ENCODE assay signal across 20 mouse cellular contexts in genomic region chr5:93117648-93118047, GRCm38 (mm10). TPM values are rescaled to one million over a fixed set of nuclear protein-coding genes. Genes with fewer than 3 reads are reported as not detected.
DNase-seq lines count a peak whose midpoint lies in the region; ATAC-seq and TF ChIP-seq lines count a peak whose summit lies in the region.
"Had no signal": no experiment of that assay in that cellular context is flagged by ENCODE, and none has a peak within 500 bp of the region (broad histone marks: within the 10 kb centered on the region; RNA-seq: fewer than 3 reads in every experiment).

No protein-coding gene starts in this region.

- DNase-seq in forebrain, postnatal 0 days: no peak
- DNase-seq in splenic B cell, adult 2 months (ENCODE audit: low read depth, low spot score): peak; percentile 73
- no peak for DNase-seq in layer of hippocampus, adult 9-10 months (ENCODE audit: low spot score)
- DNase-seq in thymus, postnatal 4 days: no peak
- DNase-seq: cerebellum, adult 2 months; gastrocnemius, postnatal 14 days; heart, adult 2 months; heart, postnatal 4 days; layer of hippocampus, postnatal 36 days; right cerebral cortex, adult 18-20 months had no signal

- H3K4me3 ChIP-seq in forebrain, embryonic 15.5 days: no peak overlapping the region
- no peak overlapping the region for H3K4me3 ChIP-seq in forebrain, postnatal 0 days (ENCODE audit: low read depth, low read length)
- no peak overlapping the region for H3K4me3 ChIP-seq in midbrain, embryonic 13.5 days (replicated peaks)
- H3K4me3 ChIP-seq in midbrain, embryonic 16.5 days (ENCODE audit: low read depth, low read length): no peak overlapping the region
- H3K4me3 ChIP-seq: embryonic facial prominence, embryonic 10.5 days; heart, adult 2 months; heart, embryonic 15.5 days; hindbrain, embryonic 15.5 days; lung, embryonic 15.5 days had no signal

- 0 out of 2 replicates have a peak, but pooled peaks have one; percentile 12 for ATAC-seq in forebrain, embryonic 15.5 days (replicated peaks)
- ATAC-seq in forebrain, postnatal 0 days: no peak
- 0 out of 2 replicates have a peak, but pooled peaks have one; percentile 59 for ATAC-seq in midbrain, embryonic 13.5 days
- ATAC-seq in midbrain, embryonic 16.5 days: no peak
- peak; percentile 93 for ATAC-seq in granulocyte monocyte progenitor cell, adult 5-6 weeks (replicated peaks; ENCODE audit: poor library complexity, severe bottlenecking)
- ATAC-seq: intestine, embryonic 16.5 days had no signal

- peaks cover 21% of the 10 kb centered on the region for H3K4me1 ChIP-seq in forebrain, embryonic 15.5 days
- H3K4me1 ChIP-seq in forebrain, postnatal 0 days (ENCODE audit: insufficient read depth): peaks cover 6% of the 10 kb centered on the region; the same call in 1 of the 2 replicates
- peaks cover 15% of the 10 kb centered on the region for H3K4me1 ChIP-seq in midbrain, embryonic 13.5 days (replicated peaks)
- 0 out of 2 replicates have a peak, but pooled peaks cover 4% of the 10 kb centered on the region for H3K4me1 ChIP-seq in midbrain, embryonic 16.5 days (ENCODE audit: control insufficient read depth, insufficient read depth, low read length)

- no peak overlapping the region for H3K4me2 ChIP-seq in forebrain, embryonic 15.5 days (replicated peaks)
- no peak overlapping the region for H3K4me2 ChIP-seq in forebrain, postnatal 0 days (ENCODE audit: low read depth)
- H3K4me2 ChIP-seq in midbrain, embryonic 13.5 days (replicated peaks): no peak overlapping the region
- H3K4me2 ChIP-seq in midbrain, embryonic 16.5 days (ENCODE audit: low read length): no peak overlapping the region
- H3K4me2 ChIP-seq: heart, embryonic 15.5 days; hindbrain, embryonic 15.5 days; lung, embryonic 15.5 days had no signal

- H3K27me3 ChIP-seq in forebrain, embryonic 15.5 days: no peaks in the 10 kb centered on the region
- H3K27me3 ChIP-seq in forebrain, postnatal 0 days (ENCODE audit: insufficient read depth, low read length): no peaks in the 10 kb centered on the region
- no peaks in the 10 kb centered on the region for H3K27me3 ChIP-seq in midbrain, embryonic 13.5 days
- no peaks in the 10 kb centered on the region for H3K27me3 ChIP-seq in midbrain, embryonic 16.5 days (ENCODE audit: control insufficient read depth, insufficient read depth, low read depth, low read length)
- no peaks in the 10 kb centered on the region for H3K27me3 ChIP-seq in splenic B cell, adult 2 months (ENCODE audit: control insufficient read depth, insufficient read depth, low read length, poor library complexity, severe bottlenecking)
- H3K27me3 ChIP-seq: heart, embryonic 15.5 days; hindbrain, embryonic 15.5 days; lung, embryonic 15.5 days had no signal

- no peaks in the 10 kb centered on the region for H3K9me3 ChIP-seq in forebrain, embryonic 15.5 days
- H3K9me3 ChIP-seq in forebrain, postnatal 0 days (ENCODE audit: low read length): no peaks in the 10 kb centered on the region
- H3K9me3 ChIP-seq in midbrain, embryonic 13.5 days: no peaks in the 10 kb centered on the region
- H3K9me3 ChIP-seq in midbrain, embryonic 16.5 days (replicated peaks; ENCODE audit: control insufficient read depth, low read length, poor library complexity, severe bottlenecking): no peaks in the 10 kb centered on the region
- H3K9me3 ChIP-seq: embryonic facial prominence, embryonic 10.5 days; heart, embryonic 15.5 days; hindbrain, embryonic 15.5 days; lung, embryonic 15.5 days had no signal

- H3K9ac ChIP-seq in forebrain, embryonic 15.5 days (replicated peaks): no peak overlapping the region
- H3K9ac ChIP-seq in forebrain, postnatal 0 days: no peak overlapping the region
- H3K9ac ChIP-seq in midbrain, embryonic 13.5 days (replicated peaks): no peak overlapping the region
- H3K9ac ChIP-seq in midbrain, embryonic 16.5 days (ENCODE audit: low read depth, low read length): no peak overlapping the region
- H3K9ac ChIP-seq: heart, embryonic 15.5 days; hindbrain, embryonic 15.5 days; liver, embryonic 14.5 days; lung, embryonic 15.5 days had no signal

- 68% methylated on average over 8 of the region's 8 CpGs for whole genome bisulfite sequencing in forebrain, embryonic 15.5 days
- 76% methylated on average over 8 of the region's 8 CpGs for WGBS in forebrain, postnatal 0 days
- WGBS in midbrain, embryonic 13.5 days: 77% methylated on average over 8 of the region's 8 CpGs
- WGBS in midbrain, embryonic 16.5 days: 77% methylated on average over 8 of the region's 8 CpGs

- no peak for TF ChIP-seq CTCF in forebrain, postnatal 0 days (IDR thresholded peaks at IDR 0.05; ENCODE audit: low read depth)

- H3K27ac ChIP-seq in forebrain, embryonic 15.5 days (replicated peaks): no peak overlapping the region
- no peak overlapping the region for H3K27ac ChIP-seq in forebrain, postnatal 0 days (ENCODE audit: low read depth, low read length)
- no peak overlapping the region for H3K27ac ChIP-seq in midbrain, embryonic 13.5 days
- no peak overlapping the region for H3K27ac ChIP-seq in midbrain, embryonic 16.5 days (ENCODE audit: low read length)
- H3K27ac ChIP-seq: embryonic facial prominence, embryonic 10.5 days; heart, adult 2 months; heart, embryonic 15.5 days; hindbrain, embryonic 15.5 days; liver, embryonic 14.5 days; lung, embryonic 15.5 days had no signal

- H3K36me3 ChIP-seq in forebrain, embryonic 15.5 days: no peaks in the 10 kb centered on the region
- no peaks in the 10 kb centered on the region for H3K36me3 ChIP-seq in forebrain, postnatal 0 days (ENCODE audit: insufficient read depth)
- H3K36me3 ChIP-seq in midbrain, embryonic 13.5 days: no peaks in the 10 kb centered on the region; the same call in 1 of the 2 replicates
- no peaks in the 10 kb centered on the region for H3K36me3 ChIP-seq in midbrain, embryonic 16.5 days (ENCODE audit: control insufficient read depth, insufficient read depth, low read length)
- H3K36me3 ChIP-seq in splenic B cell, adult 2 months (ENCODE audit: control insufficient read depth, insufficient read depth, low read length, poor library complexity, severe bottlenecking): no peaks in the 10 kb centered on the region
- H3K36me3 ChIP-seq: heart, embryonic 15.5 days; hindbrain, embryonic 15.5 days; lung, embryonic 15.5 days had no signal

RNA-seq across cellular contexts. Expression of gene Sept11, which starts 24.4 kb away (rescaled TPM):
- 174 and 180 TPM in 2 replicates for polyA plus RNA-seq in forebrain, embryonic 15.5 days (2015; fragmentation: Nextera tagmentation; extraction: Ambion mirVana)
- 87.2 and 104 TPM in 2 replicates for total RNA-seq in forebrain, postnatal 0 days (2014; rRNA removed)
- polyA plus RNA-seq in forebrain, postnatal 0 days (2015; fragmentation: Nextera tagmentation; extraction: Ambion mirVana): 85.9 and 104 TPM in 2 replicates
- 172 and 173 TPM in 2 replicates for polyA plus RNA-seq in midbrain, embryonic 13.5 days (2015; fragmentation: Nextera tagmentation; extraction: Ambion mirVana)
- 143 and 155 TPM in 2 replicates for polyA plus RNA-seq in midbrain, embryonic 16.5 days (2015; fragmentation: Nextera tagmentation; extraction: Ambion mirVana)
- total RNA-seq in granulocyte monocyte progenitor cell, adult 5-6 weeks (2014; fragmentation: Nextera tagmentation): 89.0 and 103 TPM in 2 replicates
- total RNA-seq in granulocyte monocyte progenitor cell, adult 5-6 weeks (2017): 67.7 and 70.7 TPM in 2 replicates

Comparison
In these comparisons a context has a peak if more than half of its experiments do, and no peak if none do; other contexts are left out.
1. ATAC-seq: peak in forebrain, embryonic 15.5 days (single experiment), midbrain, embryonic 13.5 days (single experiment) and granulocyte monocyte progenitor cell, adult 5-6 weeks (single experiment); none in forebrain, postnatal 0 days (single experiment) and midbrain, embryonic 16.5 days (single experiment).